Mouse (Mus musculus) heart, postnatal 10 days (tissue): ENCODE data around the gene Eif4ebp2. TPM values are rescaled to one million over a fixed set of nuclear protein-coding genes. Genes with fewer than 3 reads are reported as not detected.

Source experiments
- DNase-seq, 2 experiments: peaks; one replicate each; pipeline ENCODE4 v3.0.0; 2021
- intact Hi-C: fragments of 180-260 bp; cut with DNase I; formaldehyde crosslinking; loops from one replicate; pipeline ENCODE4 v1.15.1; 2025
- total RNA-seq, 2 experiments: library from RNA; stranded (reverse); gene quantifications; 2 replicates each; pipeline ENCODE4 v1.2.3; 2021

Eif4ebp2 gene
- total RNA-seq, 2 experiments from 2014 or later = 89.5 to 93.7 TPM

DNA sequence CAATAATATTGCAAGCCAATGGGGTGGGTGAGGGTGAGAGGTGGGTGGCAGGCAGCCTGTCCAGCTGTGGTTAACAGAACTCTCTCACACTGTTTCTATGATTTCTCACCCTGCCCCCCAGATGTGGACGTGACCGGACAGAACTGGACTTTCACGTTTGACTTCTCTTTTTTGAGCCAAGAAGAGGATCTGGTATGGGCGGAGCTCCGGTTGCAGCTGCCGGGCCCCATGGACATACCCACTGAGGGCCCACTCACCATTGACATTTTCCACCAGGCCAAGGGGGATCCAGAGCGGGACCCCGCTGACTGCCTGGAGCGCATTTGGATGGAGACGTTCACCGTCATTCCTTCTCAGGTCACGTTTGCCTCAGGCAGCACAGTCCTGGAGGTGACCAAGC is 29.6 kb downstream of the Eif4ebp2 start:
- intact Hi-C loops = no loop called here

GRCm38 (mm10) chr10:61420011-61420410 is 32.5 kb downstream of the Eif4ebp2 start:
- no peak for DNase-seq
- intact Hi-C loops = no loop called here

More for the DNA sequence above, 29.6 kb downstream of the Eif4ebp2 start:
- no peak for DNase-seq

GRCm38 (mm10) chr10:61419146-61419545 is 33.3 kb downstream of the Eif4ebp2 start:
- DNase-seq = peak in 1 of 2 experiments; percentile 26
- intact Hi-C loops = no loop called here

GRCm38 (mm10) chr10:61418131-61418900 is 34.1 kb downstream of the Eif4ebp2 start:
- peak in 1 of 2 experiments; percentile 31 for DNase-seq

GRCm38 (mm10) chr10:61417672-61418071 is 34.8 kb downstream of the Eif4ebp2 start, which contains the start of gene Nodal:
TSS of gene Nodal (plus strand) at chr10:61417972.
- intact Hi-C loops = no loop called here
- DNase-seq = no peak

More at GRCm38 (mm10) chr10:61418131-61418900, 34.1 kb downstream of the Eif4ebp2 start:
- intact Hi-C loops = no loop called here

GRCm38 (mm10) chr10:61417046-61417445 is 35.4 kb downstream of the Eif4ebp2 start:
- intact Hi-C loops = no loop called here
- DNase-seq = no peak

- no peak for DNase-seq
- intact Hi-C loops = no loop called here
Observed at GRCm38 (mm10) chr10:61416561-61416960, 35.9 kb downstream of the Eif4ebp2 start.

DNA sequence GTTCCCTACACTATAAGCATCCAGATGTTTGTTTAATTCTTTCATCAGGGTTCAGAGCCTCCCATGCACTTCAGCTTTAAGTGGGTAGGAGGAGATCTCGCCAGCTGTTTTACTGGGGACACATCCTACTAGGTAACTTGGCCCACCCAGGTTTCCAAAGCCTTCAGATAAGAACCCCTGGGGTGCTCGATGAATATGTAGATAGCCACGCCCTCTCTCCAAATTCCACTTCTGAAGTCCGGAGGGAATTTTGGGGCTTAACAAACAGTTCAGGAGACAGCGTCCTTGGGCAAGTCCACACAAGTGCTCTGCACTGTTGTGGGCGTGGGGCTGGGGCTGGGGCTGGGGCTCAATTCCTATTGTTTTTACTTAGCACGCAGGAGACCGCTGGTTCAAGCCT is 36.6 kb downstream of the Eif4ebp2 start:
- intact Hi-C loops = no loop called here

GRCm38 (mm10) chr10:61415240-61415639 is 37.2 kb downstream of the Eif4ebp2 start:
- no peak for DNase-seq
- intact Hi-C loops = no loop called here

More for the DNA sequence above, 36.6 kb downstream of the Eif4ebp2 start:
- DNase-seq = no peak

DNA sequence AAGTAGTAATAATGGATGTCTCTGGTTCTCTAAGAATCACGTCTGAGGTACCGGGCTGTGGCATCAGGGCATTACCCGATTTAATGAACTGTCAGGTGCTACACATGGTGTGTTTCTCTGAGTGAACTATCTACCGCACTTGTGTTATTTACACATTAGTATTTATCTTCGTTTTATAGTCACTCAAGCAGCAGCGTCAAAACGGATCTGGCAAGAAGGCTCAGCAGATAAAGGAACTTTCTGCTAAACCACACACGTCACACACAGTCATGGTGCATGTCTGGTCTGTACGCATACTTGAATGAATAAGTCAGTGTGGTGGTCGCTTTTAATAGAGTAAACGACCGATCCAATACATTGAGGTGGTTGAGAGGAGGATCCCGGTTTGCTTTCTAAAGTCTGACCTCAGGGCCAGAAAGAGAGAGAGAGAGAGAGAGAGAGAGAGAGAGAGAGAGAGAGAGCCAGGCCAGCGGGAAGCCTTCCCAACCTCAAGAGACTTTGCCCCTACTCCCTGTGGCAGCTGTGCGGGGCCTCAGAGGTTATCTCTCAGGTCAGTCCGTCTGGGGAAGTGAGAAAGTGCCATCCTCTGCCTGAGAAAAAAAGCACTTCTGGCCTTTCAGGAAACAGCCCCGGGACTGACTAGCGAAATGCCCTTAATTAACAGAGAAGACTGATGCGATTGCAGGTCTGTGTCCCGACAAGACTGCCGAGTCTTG is 39.4 kb downstream of the Eif4ebp2 start:
- no peak for DNase-seq
- intact Hi-C loops = no loop called here

- no peak for DNase-seq
- intact Hi-C loops = no loop called here
Observed at GRCm38 (mm10) chr10:61410193-61410592, 42.3 kb downstream of the Eif4ebp2 start.

- intact Hi-C loops = loop anchor here (5.0 kb wide), 1 partner anchor 197 kb away; no protein-coding TSS in a partner anchor
Observed at GRCm38 (mm10) chr10:61409776-61410175, 42.7 kb downstream of the Eif4ebp2 start.

DNA sequence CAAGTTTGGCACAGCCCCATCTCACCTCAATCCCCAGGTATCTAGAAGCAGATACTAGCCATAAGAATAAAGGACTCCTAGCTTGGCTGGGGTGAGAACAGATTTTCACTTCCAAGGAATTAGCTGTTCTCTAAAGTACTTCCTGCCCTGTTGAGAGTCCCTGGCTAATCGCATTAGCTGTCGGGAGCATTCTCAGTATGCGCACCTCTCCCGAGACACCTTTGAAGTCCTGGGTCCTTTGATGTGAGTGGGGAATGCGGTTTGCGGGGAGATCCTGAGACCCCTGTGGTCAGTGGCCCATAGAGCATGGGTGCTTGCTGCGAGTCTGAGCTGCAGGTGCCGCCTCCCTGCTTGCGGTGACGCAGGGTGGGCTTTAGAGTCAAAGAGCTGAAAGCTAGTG is 46.5 kb downstream of the Eif4ebp2 start:
- DNase-seq = no peak
- intact Hi-C loops = loop anchor here (5.0 kb wide), 1 partner anchor 194 kb away; no protein-coding TSS in a partner anchor

More at GRCm38 (mm10) chr10:61409776-61410175, 42.7 kb downstream of the Eif4ebp2 start:
- DNase-seq = no peak

DNA sequence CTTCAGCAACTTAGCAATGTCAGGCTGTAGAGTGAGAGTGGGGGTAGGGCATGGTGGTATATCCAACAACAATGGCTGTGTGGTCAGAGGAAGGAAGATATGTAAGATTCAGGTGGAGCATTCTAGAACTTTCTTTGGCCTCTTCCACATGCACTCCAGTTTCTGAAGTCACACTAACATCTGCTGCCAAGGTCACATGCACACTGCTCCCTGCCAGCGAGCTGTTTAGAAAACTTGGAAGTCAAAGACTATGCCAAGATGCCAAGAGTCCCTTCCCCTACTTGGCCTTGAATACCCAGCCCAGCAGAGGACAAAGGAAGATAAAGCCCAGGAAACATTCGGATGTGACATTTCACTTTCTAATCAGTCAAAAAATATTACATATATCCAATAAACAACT is 49.5 kb downstream of the Eif4ebp2 start:
- intact Hi-C loops = no loop called here
- no peak for DNase-seq

DNA sequence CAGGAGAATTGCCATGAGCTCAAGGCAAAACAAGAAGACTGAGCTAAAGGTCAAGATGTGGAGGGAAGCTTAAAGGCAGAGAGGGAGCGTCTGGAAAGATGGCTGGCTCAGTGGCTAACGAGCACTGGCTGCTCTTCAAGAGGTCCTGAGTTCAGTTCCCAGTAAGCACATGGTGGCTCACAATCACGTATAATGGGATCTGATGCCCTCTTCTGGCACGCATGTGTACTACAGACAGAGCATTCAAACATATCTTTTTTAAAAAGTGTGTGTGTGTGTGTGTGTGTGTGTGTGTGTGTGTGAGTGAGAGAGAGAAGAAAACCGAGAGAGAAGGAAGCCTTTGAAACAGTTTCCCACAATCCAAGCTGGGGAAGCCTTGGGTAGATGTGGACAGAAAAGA is 50.0 kb downstream of the Eif4ebp2 start:
- intact Hi-C loops = no loop called here
- no peak for DNase-seq

DNA sequence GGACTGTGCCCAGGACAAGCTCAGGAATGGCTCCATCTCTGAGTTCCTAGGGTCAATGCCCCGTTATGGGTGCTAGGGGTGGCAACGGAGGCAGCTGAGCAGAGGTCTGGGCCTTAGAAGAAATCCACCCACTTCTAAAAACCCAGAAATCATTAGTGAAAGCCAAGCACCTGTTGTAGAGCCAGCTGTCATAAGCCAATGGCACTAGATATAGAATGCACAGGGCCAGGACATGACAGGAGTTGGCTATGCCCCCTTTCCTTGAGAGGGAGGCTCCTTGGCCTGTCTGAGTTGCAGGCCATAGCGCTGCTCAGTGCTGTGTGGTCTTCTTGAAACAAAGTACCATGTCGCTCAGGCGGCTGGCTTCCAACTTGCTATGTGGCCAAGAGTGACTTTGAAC is 52.1 kb downstream of the Eif4ebp2 start:
- intact Hi-C loops = no loop called here

DNA sequence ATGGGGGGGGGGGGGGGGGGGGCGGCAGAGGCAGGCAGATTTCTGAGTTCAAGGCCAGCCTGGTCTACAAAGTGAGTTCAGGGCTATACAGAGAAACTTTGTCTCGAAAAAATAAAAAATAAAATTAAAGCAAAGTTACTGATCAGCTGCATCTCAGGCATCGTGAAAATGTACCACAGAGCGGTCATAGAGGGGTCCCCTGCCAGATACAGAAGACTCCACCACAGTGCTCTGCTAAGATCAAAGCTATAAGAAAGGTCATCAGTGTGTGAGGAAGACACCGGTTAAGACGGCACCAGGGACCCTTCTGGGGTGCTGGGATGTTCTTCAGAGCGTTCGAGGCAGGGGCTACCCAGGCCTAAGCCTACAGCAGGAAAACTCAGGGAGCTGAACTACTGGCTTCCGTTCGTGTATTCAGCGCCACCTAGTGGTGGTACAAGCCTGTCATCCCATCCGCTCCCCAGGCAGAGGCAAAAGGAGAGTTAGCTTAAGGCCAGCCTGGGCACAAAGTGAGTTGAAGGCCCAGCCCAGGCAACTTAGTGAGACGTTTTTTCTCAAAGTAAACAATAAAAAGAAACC is 53.2 kb downstream of the Eif4ebp2 start:
- intact Hi-C loops = loop anchor here (1.0 to 2.0 kb wide), 2 partner anchors 58 to 200 kb away; no protein-coding TSS in a partner anchor
- peak; percentile 80 to 87 for DNase-seq

More for the DNA sequence above, 52.1 kb downstream of the Eif4ebp2 start:
- DNase-seq = no peak

GRCm38 (mm10) chr10:61398125-61398524 is 54.3 kb downstream of the Eif4ebp2 start:
- intact Hi-C loops = loop anchor here (2.0 kb wide), 1 partner anchor 199 kb away; no protein-coding TSS in a partner anchor
- no peak for DNase-seq

DNA sequence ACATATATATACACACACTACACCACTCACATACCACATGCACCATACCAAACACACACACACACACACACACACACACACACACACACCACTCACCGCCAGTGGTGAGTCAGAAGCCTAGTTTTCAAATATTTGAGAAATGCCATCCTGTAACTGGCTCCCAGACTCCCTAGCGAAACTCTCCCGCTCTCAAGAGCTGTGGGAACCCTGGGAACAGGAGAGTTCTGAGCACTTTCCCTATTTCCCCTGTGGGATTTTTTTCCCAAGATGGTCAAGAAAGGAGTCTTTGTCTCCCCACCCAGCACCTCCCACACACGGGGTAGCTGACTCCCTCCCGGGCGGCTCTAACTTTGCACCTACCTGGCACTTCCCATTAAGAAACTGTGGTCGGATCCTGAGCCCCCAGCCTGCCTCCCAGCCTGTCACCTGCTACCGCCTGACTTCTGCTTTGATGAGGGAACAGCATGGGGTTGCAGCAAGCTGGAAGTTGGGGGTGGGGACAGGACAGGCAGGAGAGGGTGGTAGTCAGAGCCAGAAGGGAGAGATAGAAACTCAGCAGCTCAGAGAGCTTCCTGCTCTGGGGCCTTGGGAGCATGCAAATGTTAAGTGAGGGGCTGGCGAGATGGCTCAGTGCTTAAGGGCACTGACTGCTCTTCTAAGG is 57.9 kb downstream of the Eif4ebp2 start:
- DNase-seq = no peak
- intact Hi-C loops = no loop called here

DNA sequence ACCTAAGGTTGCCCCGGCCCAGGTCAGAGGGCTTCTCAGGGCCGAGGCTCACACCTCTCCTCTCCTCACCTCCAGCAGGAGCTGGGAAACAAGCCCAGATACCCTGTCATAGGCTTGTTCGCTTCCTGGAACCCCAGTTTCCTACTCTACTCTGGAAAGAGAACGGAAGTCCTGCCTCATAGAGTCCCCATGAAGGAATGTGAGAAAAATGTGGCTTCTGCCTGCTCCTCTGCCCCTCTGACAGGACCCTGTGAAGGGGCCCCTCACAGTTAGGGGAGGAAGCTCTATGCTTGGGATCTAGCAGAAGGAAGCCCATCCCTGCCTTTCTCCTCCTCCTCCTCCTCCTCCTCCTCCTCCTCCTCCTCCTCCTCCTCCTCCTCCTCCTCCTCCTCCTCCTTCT is 59.9 kb downstream of the Eif4ebp2 start:
- intact Hi-C loops = no loop called here
- no peak for DNase-seq

- DNase-seq = peak in 1 of 2 experiments; percentile 28
- intact Hi-C loops = no loop called here
Observed at GRCm38 (mm10) chr10:61390148-61390547, 62.3 kb downstream of the Eif4ebp2 start.
